Mouse (Mus musculus): ENCODE results near the gene Hist2h2bb. TPM values are rescaled to one million over a fixed set of nuclear protein-coding genes. Genes with fewer than 3 reads are reported as not detected.
"Not testable (repeated sequence)": the region's sequence is repeated elsewhere in the genome, so short reads cannot be mapped to it uniquely, and the experiment has no call there.

Gene Hist2h2bb
- 234 and 397 TPM in 2 replicates for total RNA-seq (2014; rRNA removed)
- polyA plus RNA-seq (2015; fragmentation: Nextera tagmentation; extraction: Ambion mirVana): 1.4 and 2.4 TPM in 2 replicates

GRCm38 (mm10) chr3:96269511-96270474, at the start of gene Hist2h2bb:
Gene Hist2h2bb (plus strand): TSS chr3:96269752.
- under 1% methylated on average over 45 of the region's 45 CpGs for WGBS
- H3K4me3 ChIP-seq (ENCODE audit: low read length): peak within 1 kb of the TSS; percentile 45

DNA sequence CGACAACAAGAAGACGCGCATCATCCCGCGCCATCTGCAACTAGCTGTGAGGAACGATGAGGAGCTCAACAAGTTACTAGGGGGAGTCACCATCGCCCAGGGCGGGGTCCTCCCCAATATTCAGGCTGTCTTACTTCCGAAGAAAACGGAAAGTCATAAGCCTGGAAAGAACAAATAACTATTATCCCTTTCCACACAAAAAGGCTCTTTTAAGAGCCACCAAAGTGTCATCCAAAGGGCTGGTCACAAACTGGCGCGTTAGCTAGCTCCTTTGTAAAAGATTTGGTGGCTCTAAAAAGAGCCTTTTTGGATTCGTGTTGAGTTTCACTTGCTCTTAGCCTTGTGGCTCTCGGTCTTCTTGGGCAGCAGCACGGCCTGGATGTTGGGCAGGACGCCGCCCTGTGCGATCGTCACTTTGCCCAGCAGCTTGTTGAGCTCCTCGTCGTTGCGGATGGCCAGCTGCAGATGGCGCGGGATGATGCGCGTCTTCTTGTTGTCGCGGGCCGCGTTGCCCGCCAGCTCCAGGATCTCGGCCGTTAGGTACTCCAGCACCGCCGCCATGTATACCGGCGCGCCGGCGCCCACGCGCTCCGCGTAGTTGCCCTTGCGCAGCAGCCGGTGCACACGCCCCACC, 49.3 kb upstream of the Hist2h2bb start:
- ATAC-seq; H3K27me3 ChIP-seq (ENCODE audit: insufficient read depth, low read length); H3K36me3 ChIP-seq (ENCODE audit: insufficient read depth, low read length); H3K9me3 ChIP-seq (ENCODE audit: low read length): not testable (repeated sequence)
- 0% methylated on average over 23 of the region's 47 CpGs for WGBS
- peak overlapping the region; percentile 98 for H3K27ac ChIP-seq
- H3K4me2 ChIP-seq (ENCODE audit: low read depth, low read length): peak overlapping the region; percentile 79
- DNase-seq (ENCODE audit: low spot score): peak; percentile 33
- H3K9ac ChIP-seq (replicated peaks; ENCODE audit: low read length): peak overlapping the region; percentile 69
- H3K4me3 ChIP-seq (ENCODE audit: low read length): peak overlapping the region; percentile 60
- H3K4me1 ChIP-seq (ENCODE audit: insufficient read depth, low read length): peaks cover 16% of the 10 kb centered on the region
- peak; percentile 3; the same call in 1 of the 2 replicates for TF ChIP-seq CTCF (IDR thresholded peaks at IDR 0.05; ENCODE audit: low read depth)

More at GRCm38 (mm10) chr3:96269511-96270474, at the start of gene Hist2h2bb:
- Histone ChIP-seq H3K9me3 (ENCODE audit: low read length) (no peaks in the 10 kb centered on the region), H3K9ac (replicated peaks; ENCODE audit: low read length) (peak within 1 kb of the TSS; percentile 58), H3K36me3 (ENCODE audit: insufficient read depth, low read length) (no peaks in the 10 kb centered on the region), H3K27ac (peak within 1 kb of the TSS; percentile 89), H3K4me1 (ENCODE audit: insufficient read depth, low read length) (peaks cover 4% of the 10 kb centered on the region; the same call in 1 of the 2 replicates), H3K4me2 (ENCODE audit: low read depth, low read length) (peak within 1 kb of the TSS; percentile 70), H3K27me3 (ENCODE audit: insufficient read depth, low read length) (no peaks in the 10 kb centered on the region)
- ATAC-seq: peak; percentile 98
- no peak for TF ChIP-seq CTCF (IDR thresholded peaks at IDR 0.05; ENCODE audit: low read depth)
- DNase-seq (ENCODE audit: low spot score): peak; percentile 98

DNA sequence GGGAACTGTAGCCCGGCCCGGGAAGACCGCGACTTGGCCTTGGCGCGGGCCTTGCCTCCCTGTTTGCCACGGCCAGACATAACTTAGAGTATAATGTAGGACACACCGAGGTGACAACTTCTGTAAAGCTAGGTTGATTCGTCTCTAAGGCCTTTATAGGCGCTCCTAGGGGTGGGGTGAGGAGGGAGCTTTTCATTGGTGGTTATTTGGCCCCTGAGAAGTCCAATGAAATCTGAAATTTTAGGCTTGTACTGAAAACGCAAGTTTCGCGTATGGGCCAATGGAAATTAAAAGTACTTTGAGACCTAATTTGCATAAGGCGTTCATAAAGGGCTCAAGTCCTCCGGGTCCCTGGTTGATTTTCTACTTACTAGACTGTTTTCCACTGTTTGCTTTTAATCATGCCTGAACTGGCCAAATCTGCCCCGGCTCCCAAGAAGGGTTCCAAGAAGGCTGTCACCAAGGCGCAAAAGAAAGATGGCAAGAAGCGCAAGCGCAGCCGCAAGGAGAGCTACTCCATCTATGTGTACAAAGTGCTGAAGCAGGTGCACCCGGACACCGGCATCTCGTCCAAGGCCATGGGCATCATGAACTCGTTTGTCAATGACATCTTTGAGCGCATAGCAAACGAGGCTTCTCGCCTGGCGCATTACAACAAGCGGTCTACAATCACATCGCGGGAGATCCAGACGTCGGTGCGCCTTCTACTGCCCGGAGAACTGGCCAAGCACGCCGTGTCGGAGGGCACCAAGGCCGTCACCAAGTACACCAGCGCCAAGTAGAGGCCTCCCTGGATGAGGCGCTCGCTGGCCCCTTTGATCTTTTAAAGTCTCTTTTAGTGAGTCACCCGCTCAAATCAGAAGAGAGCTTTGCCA, 48.5 kb upstream of the Hist2h2bb start, which contains the start of the genes Hist2h2ac and Hist2h2be:
TSS of gene Hist2h2ac (minus strand) at position 116 of the 875 bp plus-strand sequence.
TSS of gene Hist2h2be (plus strand) at position 355 of the 875 bp plus-strand sequence.
- Histone ChIP-seq H3K27ac (peak within 1 kb of the TSS; percentile 98), H3K9me3 (ENCODE audit: low read length) (no peaks in the 10 kb centered on the region)

GRCm38 (mm10) chr3:96221640-96222038, 47.9 kb upstream of the Hist2h2bb start:
- Histone ChIP-seq H3K4me3 (ENCODE audit: low read length) (peak overlapping the region; percentile 60), H3K9me3 (ENCODE audit: low read length) (no peaks in the 10 kb centered on the region), H3K4me2 (ENCODE audit: low read depth, low read length) (peak overlapping the region; percentile 79), H3K9ac (replicated peaks; ENCODE audit: low read length) (peak overlapping the region; percentile 69; the same call in 1 of the 2 replicates), H3K27ac (peak overlapping the region; percentile 98), H3K4me1 (ENCODE audit: insufficient read depth, low read length) (peaks cover 16% of the 10 kb centered on the region), H3K27me3 (ENCODE audit: insufficient read depth, low read length) (no peaks in the 10 kb centered on the region), H3K36me3 (ENCODE audit: insufficient read depth, low read length) (no peaks in the 10 kb centered on the region)
- TF ChIP-seq CTCF (IDR thresholded peaks at IDR 0.05; ENCODE audit: low read depth): no peak
- DNase-seq (ENCODE audit: low spot score): peak; percentile 4
- ATAC-seq: no peak
- WGBS: 9% methylated on average over 9 of the region's 9 CpGs

More for the DNA sequence above, 48.5 kb upstream of the Hist2h2bb start, which contains the start of the genes Hist2h2ac and Hist2h2be:
- ATAC-seq (peak; percentile 90), DNase-seq (ENCODE audit: low spot score) (peak; percentile 91)
- H3K4me1 ChIP-seq (ENCODE audit: insufficient read depth, low read length): peaks cover 16% of the 10 kb centered on the region
- under 1% methylated on average over 43 of the region's 43 CpGs for WGBS
- peak within 1 kb of the TSS; percentile 69 for H3K9ac ChIP-seq (replicated peaks; ENCODE audit: low read length)
- no peaks in the 10 kb centered on the region for H3K27me3 ChIP-seq (ENCODE audit: insufficient read depth, low read length)
- no peaks in the 10 kb centered on the region for H3K36me3 ChIP-seq (ENCODE audit: insufficient read depth, low read length)
- TF ChIP-seq CTCF (IDR thresholded peaks at IDR 0.05; ENCODE audit: low read depth): no peak
- H3K4me3 ChIP-seq (ENCODE audit: low read length): peak within 1 kb of the TSS; percentile 60
- H3K4me2 ChIP-seq (ENCODE audit: low read depth, low read length): peak within 1 kb of the TSS; percentile 79

GRCm38 (mm10) chr3:96222774-96223173, 46.8 kb upstream of the Hist2h2bb start:
- ATAC-seq (no peak), DNase-seq (ENCODE audit: low spot score) (no peak)
- no peak for TF ChIP-seq CTCF (IDR thresholded peaks at IDR 0.05; ENCODE audit: low read depth)
- WGBS: 74% methylated on average over 4 of the region's 4 CpGs
- Histone ChIP-seq H3K4me2 (ENCODE audit: low read depth, low read length) (peak overlapping the region; percentile 79), H3K9me3 (ENCODE audit: low read length) (no peaks in the 10 kb centered on the region), H3K4me1 (ENCODE audit: insufficient read depth, low read length) (peaks cover 16% of the 10 kb centered on the region), H3K36me3 (ENCODE audit: insufficient read depth, low read length) (no peaks in the 10 kb centered on the region), H3K27ac (no peak overlapping the region), H3K9ac (replicated peaks; ENCODE audit: low read length) (no peak overlapping the region), H3K4me3 (ENCODE audit: low read length) (no peak overlapping the region), H3K27me3 (ENCODE audit: insufficient read depth, low read length) (no peaks in the 10 kb centered on the region)
